In the genomic region with DNA sequence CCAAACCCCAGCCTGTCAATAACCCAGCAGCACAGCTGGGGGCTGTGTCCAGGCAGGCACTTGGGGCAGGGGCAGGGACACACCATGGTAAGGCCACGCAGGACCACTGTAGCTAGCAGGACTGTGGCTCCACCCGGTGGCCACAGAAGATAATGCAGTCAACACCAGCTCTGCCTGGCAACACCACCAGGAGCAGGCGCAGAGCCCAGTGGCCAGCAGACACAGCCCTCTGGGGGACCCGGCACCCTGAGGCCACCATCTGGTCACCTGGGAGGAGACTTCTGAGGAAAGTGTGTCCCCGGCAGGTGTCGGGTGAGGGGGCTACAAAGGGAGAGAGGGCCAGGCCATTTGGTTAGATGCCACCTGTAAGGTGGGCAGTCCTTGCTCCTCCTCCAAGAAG, we compare ENCODE assay signal across 9 mouse cellular contexts. TPM values are rescaled to one million over a fixed set of nuclear protein-coding genes. Genes with fewer than 3 reads are reported as not detected.
DNase-seq lines count a peak whose midpoint lies in the region; ATAC-seq and TF ChIP-seq lines count a peak whose summit lies in the region.
"Had no signal": no experiment of that assay in that cellular context is flagged by ENCODE, and none has a peak within 500 bp of the region (broad histone marks: within the 10 kb centered on the region; RNA-seq: fewer than 3 reads in every experiment).

No protein-coding gene starts in this region.

- 0 out of 2 replicates have a peak, but pooled peaks have one; percentile 11 for ATAC-seq in forebrain, embryonic 11.5 days (replicated peaks; ENCODE audit: low FRiP score)
- ATAC-seq in forebrain, embryonic 16.5 days, result no peak
- ATAC-seq in erythroid progenitor cell, adult 5-6 weeks (replicated peaks; ENCODE audit: low FRiP score, poor library complexity, severe bottlenecking), result peak; percentile 74
- ATAC-seq in hindbrain, postnatal 0 days, result peak; percentile 53
- no peak; the same call in 1 of the 2 replicates for ATAC-seq in lung, embryonic 14.5 days (ENCODE audit: insufficient read depth)
- ATAC-seq: Patski had no signal

- no peak for TF ChIP-seq POLR2A in bone marrow macrophage, adult 2 months (IDR thresholded peaks at IDR 0.05; ENCODE audit: borderline replicate concordance, low read depth, low read length)
- TF ChIP-seq POLR2A in small intestine, adult 2 months (IDR thresholded peaks at IDR 0.05; ENCODE audit: low read depth, low read length), result no peak

- TF ChIP-seq CTCF in bone marrow macrophage, adult 2 months (IDR thresholded peaks at IDR 0.05; ENCODE audit: low read depth, low read length), result peak; percentile 54
- TF ChIP-seq CTCF in hindbrain, postnatal 0 days (IDR thresholded peaks at IDR 0.05; ENCODE audit: low read depth), result peak; percentile 93
- TF ChIP-seq CTCF in lung, embryonic 14.5 days (IDR thresholded peaks at IDR 0.05; ENCODE audit: low read depth), result peak; percentile 90
- TF ChIP-seq CTCF in small intestine, adult 2 months (IDR thresholded peaks at IDR 0.05; ENCODE audit: extremely low read depth, insufficient read length, insufficient replicate concordance, low read depth, low read length), result peak; percentile 46; the same call in 1 of the 2 replicates

- no peaks in the 10 kb centered on the region for H3K27me3 ChIP-seq in forebrain, embryonic 11.5 days (ENCODE audit: control insufficient read depth, insufficient read depth, low read length)
- H3K27me3 ChIP-seq in forebrain, embryonic 16.5 days (replicated peaks; ENCODE audit: control insufficient read depth, insufficient read depth, low read length), result peaks cover 3% of the 10 kb centered on the region
- no peaks in the 10 kb centered on the region for H3K27me3 ChIP-seq in hindbrain, postnatal 0 days (ENCODE audit: insufficient read depth, low read length)
- no peaks in the 10 kb centered on the region for H3K27me3 ChIP-seq in lung, embryonic 14.5 days (ENCODE audit: insufficient read depth, low read length)
- no peaks in the 10 kb centered on the region for H3K27me3 ChIP-seq in small intestine, adult 2 months (ENCODE audit: control insufficient read depth, insufficient read depth, low read length)
- H3K27me3 ChIP-seq: Patski had no signal

- peak; percentile 87 for DNase-seq in forebrain, embryonic 11.5 days (ENCODE audit: low spot score)
- peak; percentile 69 for DNase-seq in A20 (ENCODE audit: low read depth, low spot score)
- peak; percentile 85 for DNase-seq in hindbrain, postnatal 0 days (ENCODE audit: low spot score)
- DNase-seq in lung, embryonic 14.5 days, result peak; percentile 83

- H3K9me3 ChIP-seq in forebrain, embryonic 11.5 days (ENCODE audit: control insufficient read depth, low read length), result no peaks in the 10 kb centered on the region
- H3K9me3 ChIP-seq in forebrain, embryonic 16.5 days (ENCODE audit: control insufficient read depth, low read length), result no peaks in the 10 kb centered on the region
- no peaks in the 10 kb centered on the region for H3K9me3 ChIP-seq in hindbrain, postnatal 0 days (ENCODE audit: low read length)
- no peaks in the 10 kb centered on the region for H3K9me3 ChIP-seq in lung, embryonic 14.5 days (ENCODE audit: low read depth, low read length)

- peaks cover 13% of the 10 kb centered on the region; the same call in 1 of the 2 replicates for H3K4me1 ChIP-seq in forebrain, embryonic 11.5 days (replicated peaks; ENCODE audit: control insufficient read depth, insufficient read depth, low read length)
- peaks cover 25% of the 10 kb centered on the region for H3K4me1 ChIP-seq in forebrain, embryonic 16.5 days (replicated peaks; ENCODE audit: control insufficient read depth, insufficient read depth, low read length)
- peaks cover 15% of the 10 kb centered on the region for H3K4me1 ChIP-seq in bone marrow macrophage, adult 2 months (ENCODE audit: control insufficient read depth, insufficient read depth, low read length)
- H3K4me1 ChIP-seq in hindbrain, postnatal 0 days (ENCODE audit: insufficient read depth, low read length), result peaks cover 13% of the 10 kb centered on the region; the same call in 1 of the 2 replicates
- H3K4me1 ChIP-seq in lung, embryonic 14.5 days (ENCODE audit: insufficient read depth), result peaks cover 13% of the 10 kb centered on the region
- H3K4me1 ChIP-seq in small intestine, adult 2 months (ENCODE audit: control insufficient read depth, insufficient read depth, insufficient read length, low read length), result peaks cover 19% of the 10 kb centered on the region

- 47% methylated on average over 6 of the region's 6 CpGs for WGBS in forebrain, embryonic 11.5 days
- WGBS in forebrain, embryonic 16.5 days, result 39% methylated on average over 6 of the region's 6 CpGs
- 42% methylated on average over 6 of the region's 6 CpGs for WGBS in hindbrain, postnatal 0 days
- 32% methylated on average over 6 of the region's 6 CpGs for WGBS in lung, embryonic 14.5 days
- 62% methylated on average over 6 of the region's 6 CpGs for WGBS in small intestine, adult 2 months

- H3K27ac ChIP-seq in forebrain, embryonic 11.5 days (ENCODE audit: low read depth, low read length), result no peak overlapping the region
- no peak overlapping the region for H3K27ac ChIP-seq in forebrain, embryonic 16.5 days (ENCODE audit: low read length)
- no peak overlapping the region for H3K27ac ChIP-seq in bone marrow macrophage, adult 2 months (ENCODE audit: insufficient read depth, low read depth, low read length)
- no peak overlapping the region for H3K27ac ChIP-seq in hindbrain, postnatal 0 days
- no peak overlapping the region for H3K27ac ChIP-seq in lung, embryonic 14.5 days (ENCODE audit: low read depth)
- H3K27ac ChIP-seq in small intestine, adult 2 months (ENCODE audit: insufficient read depth, low read depth, low read length), result no peak overlapping the region

- no peak overlapping the region for H3K4me3 ChIP-seq in forebrain, embryonic 11.5 days (ENCODE audit: low read depth, low read length)
- H3K4me3 ChIP-seq in forebrain, embryonic 16.5 days (replicated peaks; ENCODE audit: low read length), result no peak overlapping the region
- H3K4me3 ChIP-seq in bone marrow macrophage, adult 2 months (ENCODE audit: insufficient read depth, low read length), result no peak overlapping the region
- no peak overlapping the region for H3K4me3 ChIP-seq in hindbrain, postnatal 0 days (ENCODE audit: low read length)
- no peak overlapping the region for H3K4me3 ChIP-seq in lung, embryonic 14.5 days (ENCODE audit: low read depth, low read length)
- no peak overlapping the region for H3K4me3 ChIP-seq in small intestine, adult 2 months (ENCODE audit: low read depth, low read length)

- no peak overlapping the region for H3K4me2 ChIP-seq in forebrain, embryonic 11.5 days (ENCODE audit: low read depth, low read length, severe bottlenecking)
- no peak overlapping the region for H3K4me2 ChIP-seq in forebrain, embryonic 16.5 days (ENCODE audit: low read length)
- H3K4me2 ChIP-seq in hindbrain, postnatal 0 days (ENCODE audit: low read depth, low read length), result no peak overlapping the region
- H3K4me2 ChIP-seq in lung, embryonic 14.5 days, result no peak overlapping the region

- H3K9ac ChIP-seq in forebrain, embryonic 11.5 days (ENCODE audit: low read length), result no peak overlapping the region
- H3K9ac ChIP-seq in forebrain, embryonic 16.5 days (replicated peaks; ENCODE audit: low read depth, low read length), result no peak overlapping the region
- H3K9ac ChIP-seq in hindbrain, postnatal 0 days (replicated peaks; ENCODE audit: low read length), result no peak overlapping the region
- no peak overlapping the region for H3K9ac ChIP-seq in lung, embryonic 14.5 days

- no peaks in the 10 kb centered on the region; the same call in 1 of the 2 replicates for H3K36me3 ChIP-seq in forebrain, embryonic 11.5 days (ENCODE audit: control insufficient read depth, insufficient read depth, low read length)
- H3K36me3 ChIP-seq in forebrain, embryonic 16.5 days (ENCODE audit: control insufficient read depth, insufficient read depth), result peaks cover 18% of the 10 kb centered on the region
- H3K36me3 ChIP-seq in hindbrain, postnatal 0 days (ENCODE audit: insufficient read depth, low read length), result peaks cover 17% of the 10 kb centered on the region
- H3K36me3 ChIP-seq in lung, embryonic 14.5 days (ENCODE audit: insufficient read depth), result peaks cover 61% of the 10 kb centered on the region
- peaks cover 52% of the 10 kb centered on the region for H3K36me3 ChIP-seq in small intestine, adult 2 months (ENCODE audit: control insufficient read depth, insufficient read depth, low read length)

RNA-seq across cellular contexts. Expression of gene Npb, which starts 4.5 kb away (rescaled TPM):
- polyA plus RNA-seq in forebrain, embryonic 11.5 days (2014; fragmentation: Nextera tagmentation; extraction: Ambion mirVana), result not detected in 2 replicates
- polyA plus RNA-seq in forebrain, embryonic 16.5 days (2015; fragmentation: Nextera tagmentation; extraction: Ambion mirVana), result not detected in 2 replicates
- polyA plus RNA-seq in bone marrow macrophage, adult 2 months (2012; ENCODE audit: insufficient read depth, insufficient read length, missing spikeins), result 1.4 TPM in 1 of 2 replicates, not detected in the other
- not detected in 2 replicates for total RNA-seq in erythroid progenitor cell, adult 5-6 weeks (2015; ENCODE audit: low replicate concordance)
- total RNA-seq in erythroid progenitor cell, adult 5-6 weeks (2017; ENCODE audit: low replicate concordance), result not detected in 2 replicates
- total RNA-seq in hindbrain, postnatal 0 days (2014; rRNA removed), result 0.78 TPM in 1 of 2 replicates, not detected in the other
- 1.8 and 3.0 TPM in 2 replicates for polyA plus RNA-seq in hindbrain, postnatal 0 days (2015; fragmentation: Nextera tagmentation; extraction: Ambion mirVana)
- polyA plus RNA-seq in lung, embryonic 14.5 days (2014; fragmentation: Nextera tagmentation; extraction: Ambion mirVana), result 0.89 and 1.3 TPM in 2 replicates
- polyA plus RNA-seq in small intestine, adult 2 months (2012; rRNA removed), result 0.98 and 7.2 TPM in 2 replicates

RNA-seq across cellular contexts. Expression of gene Pcyt2, which starts 5.0 kb away (rescaled TPM):
- polyA plus RNA-seq in forebrain, embryonic 11.5 days (2014; fragmentation: Nextera tagmentation; extraction: Ambion mirVana), result 126 and 134 TPM in 2 replicates
- polyA plus RNA-seq in forebrain, embryonic 16.5 days (2015; fragmentation: Nextera tagmentation; extraction: Ambion mirVana), result 175 and 234 TPM in 2 replicates
- polyA plus RNA-seq in bone marrow macrophage, adult 2 months (2012; ENCODE audit: insufficient read depth, insufficient read length, missing spikeins), result 52.4 and 64.5 TPM in 2 replicates
- 13.3 and 14.7 TPM in 2 replicates for total RNA-seq in erythroid progenitor cell, adult 5-6 weeks (2015; ENCODE audit: low replicate concordance)
- 20.7 and 23.1 TPM in 2 replicates for total RNA-seq in erythroid progenitor cell, adult 5-6 weeks (2017; ENCODE audit: low replicate concordance)
- total RNA-seq in hindbrain, postnatal 0 days (2014; rRNA removed), result 120 and 142 TPM in 2 replicates
- polyA plus RNA-seq in hindbrain, postnatal 0 days (2015; fragmentation: Nextera tagmentation; extraction: Ambion mirVana), result 125 and 143 TPM in 2 replicates
- polyA plus RNA-seq in lung, embryonic 14.5 days (2014; fragmentation: Nextera tagmentation; extraction: Ambion mirVana), result 95.3 and 99.5 TPM in 2 replicates
- 449 and 1,029 TPM in 2 replicates for polyA plus RNA-seq in small intestine, adult 2 months (2012; rRNA removed)

RNA-seq across cellular contexts. Expression of gene Sirt7, which starts 12.3 kb away (rescaled TPM):
- polyA plus RNA-seq in forebrain, embryonic 11.5 days (2014; fragmentation: Nextera tagmentation; extraction: Ambion mirVana), result 37.8 and 41.1 TPM in 2 replicates
- polyA plus RNA-seq in forebrain, embryonic 16.5 days (2015; fragmentation: Nextera tagmentation; extraction: Ambion mirVana), result 50.2 and 50.6 TPM in 2 replicates
- polyA plus RNA-seq in bone marrow macrophage, adult 2 months (2012; ENCODE audit: insufficient read depth, insufficient read length, missing spikeins), result 78.5 and 91.5 TPM in 2 replicates
- total RNA-seq in erythroid progenitor cell, adult 5-6 weeks (2015; ENCODE audit: low replicate concordance), result 59.9 and 61.3 TPM in 2 replicates
- 81.2 and 85.6 TPM in 2 replicates for total RNA-seq in erythroid progenitor cell, adult 5-6 weeks (2017; ENCODE audit: low replicate concordance)
- 30.8 and 32.8 TPM in 2 replicates for total RNA-seq in hindbrain, postnatal 0 days (2014; rRNA removed)
- 32.3 and 38.3 TPM in 2 replicates for polyA plus RNA-seq in hindbrain, postnatal 0 days (2015; fragmentation: Nextera tagmentation; extraction: Ambion mirVana)
- polyA plus RNA-seq in lung, embryonic 14.5 days (2014; fragmentation: Nextera tagmentation; extraction: Ambion mirVana), result 26.1 and 33.1 TPM in 2 replicates
- 99.1 and 147 TPM in 2 replicates for polyA plus RNA-seq in small intestine, adult 2 months (2012; rRNA removed)

RNA-seq across cellular contexts. Expression of gene Anapc11, which starts 14.5 kb away (rescaled TPM):
- polyA plus RNA-seq in forebrain, embryonic 11.5 days (2014; fragmentation: Nextera tagmentation; extraction: Ambion mirVana), result 200 and 217 TPM in 2 replicates
- polyA plus RNA-seq in forebrain, embryonic 16.5 days (2015; fragmentation: Nextera tagmentation; extraction: Ambion mirVana), result 178 and 192 TPM in 2 replicates
- polyA plus RNA-seq in bone marrow macrophage, adult 2 months (2012; ENCODE audit: insufficient read depth, insufficient read length, missing spikeins), result 127 and 128 TPM in 2 replicates
- total RNA-seq in erythroid progenitor cell, adult 5-6 weeks (2015; ENCODE audit: low replicate concordance), result 28.1 and 35.0 TPM in 2 replicates
- total RNA-seq in erythroid progenitor cell, adult 5-6 weeks (2017; ENCODE audit: low replicate concordance), result 2.8 and 12.1 TPM in 2 replicates
- 38.0 and 39.6 TPM in 2 replicates for total RNA-seq in hindbrain, postnatal 0 days (2014; rRNA removed)
- 198 and 200 TPM in 2 replicates for polyA plus RNA-seq in hindbrain, postnatal 0 days (2015; fragmentation: Nextera tagmentation; extraction: Ambion mirVana)
- polyA plus RNA-seq in lung, embryonic 14.5 days (2014; fragmentation: Nextera tagmentation; extraction: Ambion mirVana), result 229 and 237 TPM in 2 replicates
- polyA plus RNA-seq in small intestine, adult 2 months (2012; rRNA removed), result 46.4 and 97.9 TPM in 2 replicates

RNA-seq across cellular contexts. Expression of gene Alyref, which starts 14.6 kb away (rescaled TPM):
- polyA plus RNA-seq in forebrain, embryonic 11.5 days (2014; fragmentation: Nextera tagmentation; extraction: Ambion mirVana), result 808 and 816 TPM in 2 replicates
- polyA plus RNA-seq in forebrain, embryonic 16.5 days (2015; fragmentation: Nextera tagmentation; extraction: Ambion mirVana), result 287 and 320 TPM in 2 replicates
- 97.5 and 121 TPM in 2 replicates for polyA plus RNA-seq in bone marrow macrophage, adult 2 months (2012; ENCODE audit: insufficient read depth, insufficient read length, missing spikeins)
- 72.9 and 87.2 TPM in 2 replicates for total RNA-seq in erythroid progenitor cell, adult 5-6 weeks (2015; ENCODE audit: low replicate concordance)
- total RNA-seq in erythroid progenitor cell, adult 5-6 weeks (2017; ENCODE audit: low replicate concordance), result 142 and 227 TPM in 2 replicates
- 95.2 and 114 TPM in 2 replicates for total RNA-seq in hindbrain, postnatal 0 days (2014; rRNA removed)
- polyA plus RNA-seq in hindbrain, postnatal 0 days (2015; fragmentation: Nextera tagmentation; extraction: Ambion mirVana), result 185 and 189 TPM in 2 replicates
- polyA plus RNA-seq in lung, embryonic 14.5 days (2014; fragmentation: Nextera tagmentation; extraction: Ambion mirVana), result 617 and 627 TPM in 2 replicates
- 12.0 and 24.0 TPM in 2 replicates for polyA plus RNA-seq in small intestine, adult 2 months (2012; rRNA removed)

Comparison
In these comparisons a context has a peak if more than half of its experiments do, and no peak if none do; other contexts are left out.
1. ATAC-seq: peak in forebrain, embryonic 11.5 days (single experiment), erythroid progenitor cell, adult 5-6 weeks (single experiment) and hindbrain, postnatal 0 days (single experiment); none in forebrain, embryonic 16.5 days (single experiment) and lung, embryonic 14.5 days (single experiment).
2. Peak in every context shown above with its lines, with median percentiles within 50 percentile points of each other: DNase-seq and CTCF ChIP-seq.